Mouse (Mus musculus) layer of hippocampus, adult 6 months (tissue): ENCODE data around the gene Htra2. TPM values are rescaled to one million over a fixed set of nuclear protein-coding genes. Genes with fewer than 3 reads are reported as not detected.

Source experiments
- long read RNA-seq, 2 experiments: library from polyadenylated mRNA; unstranded; transcript quantifications; one replicate each; pipeline ENCODE4 v2.0.0; 2019 to 2020
- microRNA-seq: library from miRNA; unstranded; fragments of <30 nt; microRNA quantifications from one replicate; pipeline ENCODE4 v1.2.0, GENCODE M21; 2020
- polyA plus RNA-seq: library from polyadenylated mRNA; unstranded; fragments of <200 nt; fragmentation: Nextera tagmentation; gene quantifications from 2 replicates; pipeline ENCODE4 v1.2.3, GENCODE M21; 2021

Htra2 gene
- 34.7 and 37.5 TPM in 2 replicates for polyA plus RNA-seq
- long read RNA-seq, experiment 1, transcript Htra2-201 (8 exons, 1,725 nt) = major isoform, 43 of 75 reads
- long read RNA-seq, experiment 1, transcript Htra2-204 (7 exons, 1,605 nt) = minor isoform, 9 of 75 reads
- long read RNA-seq, experiment 1, partial matches to known transcripts = 4 of 75 reads
- long read RNA-seq, experiment 1, other reads (novel, unspliced or antisense) = 18 of 75 reads
- long read RNA-seq, experiment 2, transcript Htra2-209 (7 exons, 2,512 nt) = minor isoform, 11 of 163 reads
- long read RNA-seq, experiment 2, transcript Htra2-201 (8 exons, 1,725 nt) = major isoform, 94 of 163 reads
- long read RNA-seq, experiment 2, transcript Htra2-204 (7 exons, 1,605 nt) = minor isoform, 11 of 163 reads
- long read RNA-seq, experiment 2, partial matches to known transcripts = 17 of 163 reads
- long read RNA-seq, experiment 2, other reads (novel, unspliced or antisense) = 27 of 163 reads

DNA sequence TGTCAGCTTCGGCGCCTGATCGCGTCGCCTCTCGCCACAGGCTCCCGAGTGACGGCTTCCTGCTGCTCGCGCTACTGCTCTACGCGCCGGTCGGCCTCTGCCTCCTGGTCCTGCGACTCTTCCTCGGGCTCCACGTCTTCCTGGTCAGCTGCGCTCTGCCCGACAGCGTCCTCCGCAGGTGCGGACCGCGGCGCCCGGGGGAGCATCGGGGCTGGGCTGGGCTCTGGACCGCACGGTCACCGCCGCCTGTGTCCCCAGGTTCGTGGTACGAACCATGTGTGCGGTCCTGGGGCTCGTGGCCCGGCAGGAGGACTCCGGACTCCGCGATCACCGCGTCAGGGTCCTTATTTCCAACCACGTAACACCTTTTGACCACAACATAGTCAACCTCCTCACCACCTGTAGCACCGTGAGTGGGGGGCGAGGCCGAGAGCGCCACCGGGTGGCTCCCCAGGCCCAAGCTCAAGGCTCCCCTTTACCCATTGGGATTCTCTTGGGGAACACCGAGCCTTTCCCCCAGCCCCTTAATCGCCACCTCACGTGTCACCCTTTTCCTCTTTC, at the start of gene Htra2:
Gene Htra2, minus strand, starts transcription at position 403 of the 561 bp plus-strand sequence.

DNA sequence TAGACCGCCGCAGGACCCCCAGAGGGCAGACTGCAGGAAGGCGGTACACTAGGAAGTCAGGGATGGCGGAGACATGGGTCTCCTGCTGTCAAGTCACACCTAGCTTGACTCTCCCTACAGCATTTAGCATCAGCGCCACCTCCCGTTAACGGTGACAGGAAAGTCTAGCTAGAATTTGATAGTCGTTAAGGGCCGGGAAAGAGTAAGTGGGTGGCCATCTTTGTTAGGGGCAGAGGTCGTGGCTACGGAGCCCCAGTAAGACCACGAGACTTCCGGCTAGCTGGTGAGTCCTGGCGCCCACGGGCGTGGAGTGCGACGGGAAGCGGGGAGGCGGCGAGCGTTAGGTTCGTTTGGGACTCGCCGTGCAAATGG, 46.2 kb upstream of the Htra2 start, which contains the start of the genes Ccdc142 and Gm42688:
Gene Ccdc142, plus strand, starts transcription at position 286 of the 372 bp plus-strand sequence.
Gene Gm42688, plus strand, starts transcription at position 302 of the 372 bp plus-strand sequence.

DNA sequence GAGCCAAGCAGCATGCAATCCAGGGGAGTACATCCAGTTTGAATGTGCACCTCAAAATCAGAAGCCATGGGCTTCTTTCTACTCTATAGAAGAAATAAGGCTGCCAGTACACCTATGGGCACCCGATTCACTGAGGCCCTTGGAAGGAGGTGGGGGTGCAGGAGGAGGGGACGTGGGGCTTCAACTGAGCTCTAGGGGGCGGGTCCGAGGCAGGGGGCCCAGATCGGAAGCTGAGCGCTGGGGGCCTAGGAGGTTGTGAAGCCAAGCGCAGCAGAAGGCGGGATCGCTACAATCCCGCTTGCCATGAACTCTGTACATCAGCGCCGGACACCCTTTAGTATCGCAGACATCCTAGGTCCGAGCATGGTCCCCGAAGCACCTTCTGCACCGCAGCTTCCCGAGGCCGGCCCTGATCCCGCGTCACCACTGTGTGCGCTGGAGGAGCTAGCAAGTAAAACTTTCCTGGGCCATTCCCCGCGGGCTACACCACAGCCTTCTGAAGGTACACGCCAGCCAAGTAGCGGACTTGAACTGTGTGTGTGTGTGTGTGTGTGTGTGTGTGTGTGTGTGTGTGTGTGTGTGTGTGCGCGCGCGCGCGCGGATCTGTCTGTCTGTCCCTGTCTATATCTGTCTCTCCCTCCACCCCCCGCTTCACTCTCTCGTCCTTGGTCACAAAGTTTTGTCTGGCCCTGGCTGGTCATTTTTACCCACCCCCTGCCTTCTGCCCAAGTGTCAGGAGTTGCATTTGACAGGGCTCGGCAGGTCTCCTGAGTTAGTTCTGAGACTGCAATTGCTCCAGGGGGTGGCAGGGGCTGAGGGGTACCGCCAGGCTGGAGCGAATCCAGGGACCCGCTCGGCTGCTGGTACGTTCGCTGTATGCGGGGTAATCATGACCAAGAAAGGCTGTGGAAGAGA, 31.3 kb upstream of the Htra2 start, which contains the start of gene Lbx2:
Gene Lbx2, plus strand, starts transcription at position 247 of the 915 bp plus-strand sequence.

DNA sequence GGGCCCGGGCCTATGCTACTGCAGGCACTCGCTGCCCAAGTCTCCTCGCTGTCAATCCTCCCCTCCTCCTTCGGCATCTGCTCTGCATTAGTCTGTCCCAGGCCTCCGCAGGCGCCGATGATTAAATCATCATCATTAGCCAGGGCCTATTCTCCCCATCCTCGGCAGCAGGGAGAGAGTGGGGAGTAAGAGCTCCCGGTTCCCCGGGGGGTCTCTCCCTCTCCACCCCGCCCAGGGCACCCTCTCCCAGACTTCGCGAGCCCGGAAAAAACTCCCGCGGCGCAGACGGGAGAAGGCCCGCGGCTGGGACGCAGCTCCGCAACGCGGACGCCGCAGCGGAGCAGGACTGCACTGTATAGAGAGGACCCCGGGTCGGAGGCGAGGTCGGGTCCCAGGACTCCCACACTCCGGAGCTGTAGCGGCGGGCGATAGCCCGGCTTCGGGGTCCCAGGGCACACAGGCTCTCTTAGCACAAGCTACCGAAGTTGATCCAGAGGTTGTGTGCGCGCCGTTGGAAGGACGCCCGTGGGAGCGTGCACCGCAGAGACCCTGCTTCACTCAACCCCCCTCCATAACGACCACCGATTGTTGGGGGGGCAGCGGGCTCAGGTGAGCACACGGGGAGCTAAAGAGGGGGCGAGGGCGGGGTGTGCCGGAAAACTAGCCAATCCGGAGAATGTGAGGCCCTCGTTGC, 22.7 kb upstream of the Htra2 start, which contains the start of gene Pcgf1:
Gene Pcgf1, plus strand, starts transcription at position 240 of the 694 bp plus-strand sequence.

DNA sequence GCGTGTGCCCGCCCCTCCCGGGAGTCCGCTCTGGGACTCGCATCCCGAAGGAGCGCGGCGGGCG, 15.0 kb upstream of the Htra2 start, which contains the start of gene Tlx2:
Gene Tlx2, minus strand, starts transcription at position 47 of the 64 bp plus-strand sequence.

DNA sequence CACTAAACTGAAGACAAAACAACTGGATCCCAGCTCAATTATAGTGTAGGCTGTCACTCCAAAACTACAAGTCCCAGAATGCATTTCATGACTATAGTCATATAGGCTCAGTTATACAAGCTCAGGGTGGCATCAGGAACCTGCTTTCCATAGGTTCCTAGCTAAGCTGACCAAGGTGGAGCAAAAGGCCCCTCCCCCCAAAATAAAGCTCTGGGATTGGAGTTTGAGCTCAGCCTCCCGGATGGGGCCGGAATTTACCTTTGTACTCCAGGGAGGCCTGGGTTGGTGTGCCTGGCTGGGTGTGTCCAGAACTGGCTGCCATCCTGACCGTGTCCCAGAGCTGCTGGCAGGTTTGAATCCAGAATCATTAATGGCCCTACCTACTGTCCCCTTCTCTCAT, 2.7 kb upstream of the Htra2 start, which contains the start of gene Dqx1:
Gene Dqx1, plus strand, starts transcription at position 55 of the 400 bp plus-strand sequence.

DNA sequence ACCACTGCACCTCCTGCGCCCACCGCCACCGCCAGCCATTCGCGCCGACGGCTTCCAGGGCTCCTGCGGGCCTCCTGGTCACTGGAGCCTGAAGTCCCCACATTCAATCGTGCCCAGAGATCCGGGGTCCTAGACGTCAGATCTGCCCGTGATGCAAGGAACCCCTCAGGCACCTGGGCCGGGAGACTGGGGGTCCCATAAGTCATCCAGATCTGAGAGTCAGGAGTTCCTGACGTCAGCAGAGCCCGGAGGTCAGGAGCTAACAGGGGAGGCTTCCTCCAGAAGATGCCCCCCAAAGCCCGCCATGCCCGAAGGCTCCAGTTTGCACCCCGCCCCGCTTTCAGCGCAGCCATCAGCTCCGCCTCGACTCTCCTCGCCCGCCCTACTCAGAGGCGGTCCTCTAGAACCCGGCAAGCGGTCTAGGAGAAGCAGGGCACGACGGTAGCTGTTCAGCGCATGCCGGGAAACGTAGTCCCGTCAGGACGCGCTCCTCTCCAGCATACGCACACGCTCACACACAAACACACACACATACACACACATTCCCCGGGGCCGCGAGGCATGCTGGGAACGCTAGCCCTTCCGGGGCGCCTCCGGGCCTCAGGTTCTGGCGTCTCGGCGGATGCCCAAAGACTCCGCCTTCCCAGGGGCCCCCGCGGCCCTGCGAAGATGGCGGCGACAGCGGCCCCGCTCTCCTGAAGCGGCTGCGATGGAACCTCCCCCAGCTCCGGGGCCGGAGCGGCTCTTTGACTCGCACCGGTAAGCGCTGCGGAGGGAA, 810 bp downstream of the Htra2 start, which contains the start of gene Aup1:
Gene Aup1, plus strand, starts transcription at position 448 of the 778 bp plus-strand sequence.

DNA sequence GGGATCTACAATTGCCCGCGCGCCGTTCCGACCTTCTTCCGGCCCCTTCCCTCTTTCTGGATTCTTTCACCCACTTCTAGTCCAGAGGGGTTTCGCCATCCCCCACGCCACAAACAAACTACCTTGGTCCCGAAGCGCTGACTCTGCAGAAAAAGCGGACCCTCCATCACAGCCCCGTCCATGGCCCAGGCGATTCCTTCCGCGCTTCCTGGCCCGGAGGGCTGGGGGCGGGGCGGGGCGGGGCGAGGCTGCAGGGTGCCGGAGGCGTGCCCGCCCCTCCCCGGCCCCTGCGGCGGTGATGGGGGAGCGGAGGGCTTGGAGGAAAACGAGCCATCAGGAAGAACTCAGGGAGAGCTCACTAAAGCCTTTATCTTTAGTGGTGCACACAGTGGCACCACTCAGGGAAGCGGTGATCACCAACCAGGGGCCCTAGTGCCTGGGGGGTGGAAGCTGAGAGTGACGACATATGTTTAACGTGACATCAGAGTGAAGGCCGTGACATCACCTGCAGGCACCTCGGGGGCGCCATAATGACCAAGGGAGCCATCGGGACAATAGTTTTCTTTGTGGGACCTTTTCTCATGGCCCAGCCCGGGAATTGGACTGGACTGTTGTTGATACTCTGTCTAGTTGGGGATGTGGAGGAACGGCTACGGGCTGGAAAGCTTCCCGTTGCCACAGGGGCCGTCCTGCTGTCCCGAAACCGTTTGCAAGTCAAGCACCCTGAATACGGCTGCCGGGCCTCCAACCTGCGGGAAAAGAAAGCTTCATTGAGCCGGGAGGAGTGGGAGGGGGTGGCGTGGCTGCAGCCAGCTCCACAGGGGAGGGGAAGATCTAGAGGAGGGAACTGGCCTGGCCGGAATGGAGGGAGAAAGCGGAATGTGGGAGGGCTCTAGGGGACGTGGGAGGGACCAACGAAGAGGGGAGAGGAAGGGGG, 21.6 kb downstream of the Htra2 start, which contains the start of the genes Dok1 and Loxl3:
Gene Dok1, minus strand, starts transcription at position 223 of the 937 bp plus-strand sequence.
Gene Loxl3, plus strand, starts transcription at position 925 of the 937 bp plus-strand sequence.

Small RNA genes within 50 kb of the gene (microRNA-seq; reads per million reads assigned to microRNA genes)
- gene Mir3470a = not detected
- gene Mir7040 = not detected

Other genes with a start within 250 kb of the Htra2 start
- 13.3 and 16.3 TPM in 2 replicates for gene Sema4f, start 115.5 kb downstream of the Htra2 start, polyA plus RNA-seq
- 0.10 and 0.11 TPM in 2 replicates for gene M1ap, start 108.4 kb downstream of the Htra2 start, polyA plus RNA-seq
- 1.0 and 2.4 TPM in 2 replicates for gene Dok1, start 21.8 kb downstream of the Htra2 start, polyA plus RNA-seq
- 2.1 and 2.7 TPM in 2 replicates for gene Loxl3, start 21.1 kb downstream of the Htra2 start, polyA plus RNA-seq
- gene Aup1, start 752 bp downstream of the Htra2 start, polyA plus RNA-seq = 69.0 and 92.6 TPM in 2 replicates
- gene Dqx1, start 2.6 kb upstream of the Htra2 start, polyA plus RNA-seq = 0.18 and 0.25 TPM in 2 replicates
- 0.41 TPM in 1 of 2 replicates, not detected in the other for gene Tlx2, start 15.0 kb upstream of the Htra2 start, polyA plus RNA-seq
- gene Pcgf1, start 22.6 kb upstream of the Htra2 start, polyA plus RNA-seq = 23.7 and 27.1 TPM in 2 replicates
- 0.93 and 1.4 TPM in 2 replicates for gene Lbx2, start 31.1 kb upstream of the Htra2 start, polyA plus RNA-seq
- 0.67 and 0.70 TPM in 2 replicates for gene Ccdc142, start 46.3 kb upstream of the Htra2 start, polyA plus RNA-seq
- gene Gm42688, start 46.3 kb upstream of the Htra2 start, polyA plus RNA-seq = 0.80 and 0.90 TPM in 2 replicates
- gene Mrpl53, start 53.8 kb upstream of the Htra2 start, polyA plus RNA-seq = 146 and 148 TPM in 2 replicates
- gene Mogs, start 60.2 kb upstream of the Htra2 start, polyA plus RNA-seq = 2.2 and 2.8 TPM in 2 replicates
- gene Wbp1, start 66.3 kb upstream of the Htra2 start, polyA plus RNA-seq = 28.4 and 32.2 TPM in 2 replicates
- gene Ino80b, start 70.2 kb upstream of the Htra2 start, polyA plus RNA-seq = 9.7 and 11.3 TPM in 2 replicates
- 45.2 and 50.6 TPM in 2 replicates for gene Rtkn, start 80.2 kb upstream of the Htra2 start, polyA plus RNA-seq
- gene Wdr54, start 101.1 kb upstream of the Htra2 start, polyA plus RNA-seq = 20.7 and 21.5 TPM in 2 replicates
- 32.0 and 43.1 TPM in 2 replicates for gene 1700003E16Rik, start 101.1 kb upstream of the Htra2 start, polyA plus RNA-seq
- 119 and 123 TPM in 2 replicates for gene Dctn1, start 110.6 kb upstream of the Htra2 start, polyA plus RNA-seq
- 0.14 and 9.7 TPM in 2 replicates for gene Slc4a5, start 164.6 kb upstream of the Htra2 start, polyA plus RNA-seq